Comparison of ENCODE assay signal across 27 mouse cellular contexts in genomic region chr14:7858430-7858829, GRCm38 (mm10). TPM values are rescaled to one million over a fixed set of nuclear protein-coding genes. Genes with fewer than 3 reads are reported as not detected.
DNase-seq lines count a peak whose midpoint lies in the region; ATAC-seq and TF ChIP-seq lines count a peak whose summit lies in the region.
"Had no signal": no experiment of that assay in that cellular context is flagged by ENCODE, and none has a peak within 500 bp of the region (broad histone marks: within the 10 kb centered on the region; RNA-seq: fewer than 3 reads in every experiment).

No protein-coding gene starts in this region.

- no peak overlapping the region for H3K27ac ChIP-seq in kidney, adult 2 months (ENCODE audit: insufficient read depth, low read depth, low read length)
- H3K27ac ChIP-seq in liver, adult 2 months (replicated peaks; ENCODE audit: insufficient read depth, low read depth, low read length): no peak overlapping the region
- H3K27ac ChIP-seq in liver, embryonic 11.5 days (ENCODE audit: low read depth, low read length): no peak overlapping the region
- H3K27ac ChIP-seq: hindbrain, embryonic 14.5 days; lung, embryonic 15.5 days; midbrain, embryonic 10.5 days; neural tube, embryonic 13.5 days had no signal

- H3K9me3 ChIP-seq in liver, embryonic 11.5 days (ENCODE audit: control insufficient read depth, low read length): no peaks in the 10 kb centered on the region
- H3K9me3 ChIP-seq: heart, embryonic 12.5 days; lung, embryonic 15.5 days; midbrain, embryonic 10.5 days; neural tube, embryonic 13.5 days had no signal

- WGBS in kidney, adult 2 months: 44% methylated on average over 4 of the region's 4 CpGs
- 50% methylated on average over 4 of the region's 4 CpGs for WGBS in liver, adult 2 months
- WGBS in liver, embryonic 11.5 days: 44% methylated on average over 4 of the region's 4 CpGs

- no peak overlapping the region for H3K9ac ChIP-seq in liver, adult 2 months (ENCODE audit: low read depth, low read length)
- no peak overlapping the region for H3K9ac ChIP-seq in liver, embryonic 11.5 days (ENCODE audit: low read depth, low read length)
- H3K9ac ChIP-seq: heart, embryonic 12.5 days; hindbrain, embryonic 14.5 days; lung, embryonic 15.5 days; neural tube, embryonic 13.5 days had no signal

- no peak for TF ChIP-seq POLR2A in kidney, adult 2 months (IDR thresholded peaks at IDR 0.05; ENCODE audit: low read depth, low read length)
- TF ChIP-seq POLR2A in liver, adult 2 months (IDR thresholded peaks at IDR 0.05; ENCODE audit: extremely low read depth, insufficient read depth, low read length): no peak

- H3K79me2 ChIP-seq in liver, adult 2 months (ENCODE audit: control insufficient read depth, insufficient read depth, low read length): peaks cover 50% of the 10 kb centered on the region; the same call in 1 of the 2 replicates

- TF ChIP-seq CTCF in kidney, adult 2 months (conservative IDR thresholded peaks at IDR 0.05; ENCODE audit: insufficient read depth, insufficient read length, low read depth, low read length): no peak
- no peak for TF ChIP-seq CTCF in liver, adult 2 months (IDR thresholded peaks at IDR 0.05; ENCODE audit: low read depth, low read length)

- peaks cover 27% of the 10 kb centered on the region; the same call in 1 of the 2 replicates for H3K4me1 ChIP-seq in kidney, adult 2 months (ENCODE audit: control insufficient read depth, insufficient read depth, low read length)
- peaks cover 22% of the 10 kb centered on the region for H3K4me1 ChIP-seq in liver, adult 2 months (ENCODE audit: control insufficient read depth, insufficient read depth, low read length)
- peaks cover 20% of the 10 kb centered on the region for H3K4me1 ChIP-seq in liver, embryonic 11.5 days (replicated peaks; ENCODE audit: control insufficient read depth, insufficient read depth, low read length)

- no peak for ATAC-seq in liver, embryonic 11.5 days (replicated peaks; ENCODE audit: low FRiP score)
- peak; percentile 69 for ATAC-seq in common myeloid progenitor, adult 5-6 weeks (replicated peaks; ENCODE audit: low read depth, poor library complexity, severe bottlenecking)
- peak; percentile 59; the same call in 1 of the 2 replicates for ATAC-seq in monocyte, adult 5-6 weeks (replicated peaks; ENCODE audit: insufficient number of reproducible peaks, low FRiP score, low TSS enrichment, poor library complexity, severe bottlenecking)
- ATAC-seq: activated CD4-positive, CD25-positive, alpha-beta regulatory T cell, adult 4 months; forebrain, embryonic 14.5 days; inflammation-experienced regulatory T-cells, adult 6 months; midbrain, embryonic 16.5 days had no signal

- no peaks in the 10 kb centered on the region for H3K27me3 ChIP-seq in kidney, adult 2 months (replicated peaks; ENCODE audit: control insufficient read depth, insufficient read depth, low read length)
- H3K27me3 ChIP-seq in liver, adult 2 months (ENCODE audit: control insufficient read depth, insufficient read depth, low read length): no peaks in the 10 kb centered on the region
- no peaks in the 10 kb centered on the region for H3K27me3 ChIP-seq in liver, embryonic 11.5 days (replicated peaks; ENCODE audit: control insufficient read depth, insufficient read depth, low read length)
- H3K27me3 ChIP-seq: heart, embryonic 12.5 days; lung, embryonic 15.5 days; neural tube, embryonic 13.5 days had no signal

- H3K4me3 ChIP-seq in kidney, adult 2 months (ENCODE audit: insufficient read depth, low read depth, low read length): no peak overlapping the region
- H3K4me3 ChIP-seq in liver, adult 2 months (ENCODE audit: insufficient read depth, low read depth, low read length): no peak overlapping the region
- H3K4me3 ChIP-seq in liver, embryonic 11.5 days (ENCODE audit: low read depth, low read length): no peak overlapping the region
- H3K4me3 ChIP-seq: heart, embryonic 12.5 days; lung, embryonic 15.5 days; midbrain, embryonic 10.5 days; myocyte; neural tube, embryonic 13.5 days had no signal

- no peak overlapping the region for H3K4me2 ChIP-seq in liver, embryonic 11.5 days
- H3K4me2 ChIP-seq: heart, embryonic 12.5 days; hindbrain, embryonic 14.5 days; lung, embryonic 15.5 days; neural tube, embryonic 13.5 days had no signal

- peak; percentile 32 for DNase-seq in kidney, adult 2 months
- DNase-seq in kidney, adult 11 months: no peak
- peak; percentile 66 for DNase-seq in liver, adult 2 months (ENCODE audit: extremely low read depth, low read depth, low spot score)
- DNase-seq in liver, embryonic 11.5 days (ENCODE audit: low spot score): no peak
- no peak for DNase-seq in adrenal gland, adult 2 months
- no peak for DNase-seq in ovary, adult 18-20 months (ENCODE audit: low spot score)
- DNase-seq: adrenal gland, adult 8-10 months; cerebellum, adult 8-10 months; cerebellum, postnatal 25 days; gastrocnemius, postnatal 14 days; kidney, adult 18-20 months; kidney, postnatal 10 days; left cerebral cortex, postnatal 4 days; liver; lung, postnatal 36 days had no signal

- H3K36me3 ChIP-seq in kidney, adult 2 months (ENCODE audit: control insufficient read depth, insufficient read depth, low read length): no peaks in the 10 kb centered on the region
- H3K36me3 ChIP-seq in liver, adult 2 months (ENCODE audit: control insufficient read depth, insufficient read depth, low read length): no peaks in the 10 kb centered on the region
- H3K36me3 ChIP-seq in liver, embryonic 11.5 days (ENCODE audit: control insufficient read depth, insufficient read depth, low read length): no peaks in the 10 kb centered on the region
- H3K36me3 ChIP-seq: heart, embryonic 12.5 days; lung, embryonic 15.5 days; midbrain, embryonic 10.5 days; neural tube, embryonic 13.5 days had no signal

RNA-seq across cellular contexts. Expression of gene Flnb, which starts 40.7 kb away (rescaled TPM):
- 37.2 and 41.2 TPM in 2 replicates for polyA plus RNA-seq in kidney, adult 2 months (2012; rRNA removed)
- total RNA-seq in liver, adult 2 months (2014; rRNA removed): 27.8 and 34.6 TPM in 2 replicates
- 10.6 and 15.9 TPM in 2 replicates for polyA plus RNA-seq in liver, adult 2 months (2012; rRNA removed)
- polyA plus RNA-seq in liver, embryonic 11.5 days (2014; fragmentation: Nextera tagmentation; extraction: Ambion mirVana): 13.3 and 14.2 TPM in 2 replicates
- total RNA-seq in common myeloid progenitor, adult 5-6 weeks (2017): 14.3 and 16.9 TPM in 2 replicates
- 8.0 to 12.0 TPM (median 8.2 TPM) in 3 replicates for total RNA-seq in monocyte, adult 5-6 weeks (2017)
- total RNA-seq in adrenal gland, adult 2 months (2021): 10 to 100 TPM; 40.8 to 44.9 TPM
- 8.8 and 8.9 TPM in 2 replicates for polyA plus RNA-seq in adrenal gland, adult 2 months (2012; rRNA removed)

Comparison
In these comparisons a context has a peak if more than half of its experiments do, and no peak if none do; other contexts are left out.
1. DNase-seq: peak in kidney, adult 2 months (single experiment) and liver, adult 2 months (single experiment); none in kidney, adult 11 months (single experiment), liver, embryonic 11.5 days (single experiment), adrenal gland, adult 2 months (single experiment) and ovary, adult 18-20 months (single experiment).